Mouse (Mus musculus): ENCODE measurements around the gene Pknox1. TPM values are rescaled to one million over a fixed set of nuclear protein-coding genes. Genes with fewer than 3 reads are reported as not detected.

The Pknox1 gene
- polyA plus RNA-seq, 1 experiment, result 9.2 TPM

DNA sequence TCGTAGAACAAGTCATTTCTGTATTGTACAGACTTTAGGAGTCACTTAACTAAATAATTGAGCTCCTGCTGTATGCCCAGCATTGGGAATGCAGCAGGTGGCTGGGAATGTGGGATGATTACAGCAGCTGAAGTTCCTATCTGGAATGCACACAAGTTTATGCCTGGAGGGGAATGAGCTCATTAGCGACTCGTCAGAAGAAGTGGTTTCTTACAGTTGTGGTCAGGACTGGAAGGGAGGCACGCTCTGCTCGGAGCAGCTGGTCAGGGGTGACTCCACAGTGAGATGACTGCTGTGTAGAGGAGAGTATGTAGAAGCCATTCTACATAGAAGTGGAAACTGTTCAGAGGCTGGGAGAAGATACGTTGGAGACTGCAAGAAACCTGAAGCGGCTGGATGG is 10.1 kb downstream of the Pknox1 start:
- TF ChIP-seq GATA1 (IDR thresholded peaks at IDR 0.05; ENCODE audit: low read length), result no peak

DNA sequence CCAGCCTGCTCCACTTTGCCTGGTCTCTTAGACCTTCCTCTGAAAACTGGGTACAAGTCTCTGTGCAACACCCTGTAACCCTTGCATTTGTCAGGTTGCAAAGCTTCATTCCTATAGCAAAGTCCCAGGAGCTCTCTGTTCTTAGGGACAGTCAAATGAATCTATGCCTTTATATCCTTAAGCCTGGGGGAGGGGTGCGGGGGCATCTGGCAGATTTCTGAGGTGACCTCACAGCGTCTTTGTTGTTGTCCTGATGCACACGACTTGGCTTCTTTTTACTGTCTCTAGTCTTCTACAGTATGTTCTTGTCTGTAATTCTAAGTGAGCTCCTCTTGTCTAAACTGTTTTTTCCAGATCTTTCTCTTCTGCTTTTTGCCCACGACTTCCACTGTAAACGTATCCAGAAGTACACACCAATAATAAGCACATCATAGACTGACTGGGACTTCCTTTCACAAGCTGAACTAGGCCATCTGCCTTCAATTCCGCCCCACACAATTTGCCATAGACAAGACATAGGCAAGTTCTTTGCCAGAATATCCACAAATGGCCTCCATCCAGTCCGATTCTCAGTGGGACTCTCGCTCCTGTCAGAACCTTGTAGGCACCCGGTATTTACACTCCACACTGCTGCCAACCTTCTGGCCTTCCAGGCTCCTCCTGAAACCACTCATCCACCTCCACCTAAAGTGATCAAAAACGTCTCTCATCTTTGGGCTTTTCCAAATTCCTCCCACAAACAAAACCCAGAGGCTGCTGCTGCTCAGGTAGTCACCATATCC is 12.1 kb downstream of the Pknox1 start:
- TF ChIP-seq GATA1 (IDR thresholded peaks at IDR 0.05; ENCODE audit: low read length), result no peak

DNA sequence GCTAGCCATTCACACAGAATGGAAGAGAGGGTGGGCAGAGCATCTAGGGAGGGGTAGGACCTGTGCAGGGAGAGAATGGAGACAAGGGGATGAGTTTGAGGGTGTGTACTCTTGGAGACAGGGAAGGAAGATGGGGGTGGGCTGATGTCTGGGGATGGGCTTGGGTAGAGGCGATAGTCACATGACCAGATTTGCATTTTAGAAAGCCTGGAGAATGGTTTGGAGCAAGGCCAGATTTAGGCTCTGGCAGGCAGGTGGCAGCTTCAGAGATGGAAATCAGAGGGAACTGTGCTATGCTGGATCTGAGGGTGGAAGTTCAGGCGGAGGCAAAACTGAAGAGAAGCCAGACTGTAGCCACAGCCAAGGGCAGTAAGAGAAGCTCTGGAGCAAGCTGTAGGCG is 15.8 kb downstream of the Pknox1 start:
- no peak for TF ChIP-seq GATA1 (IDR thresholded peaks at IDR 0.05; ENCODE audit: low read length)

DNA sequence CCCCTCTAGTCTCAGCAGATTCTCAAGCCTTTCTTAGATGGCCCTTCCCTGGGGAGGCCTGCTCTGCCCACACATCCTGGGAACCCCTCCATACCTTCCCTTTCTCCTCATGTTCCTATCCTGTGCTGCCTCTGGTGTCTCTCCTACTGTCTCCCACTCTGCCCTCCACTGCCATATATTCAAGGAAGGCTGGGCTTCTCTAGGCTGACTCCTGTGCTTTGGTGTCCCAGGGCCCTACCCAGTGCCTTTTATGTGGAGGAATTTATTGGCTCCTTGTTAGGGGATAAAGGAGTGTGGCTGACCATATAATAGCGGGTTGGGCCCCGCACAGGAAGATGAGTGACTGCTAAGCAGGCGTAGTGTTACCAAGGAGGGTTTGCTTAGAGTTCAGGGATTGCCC is 18.7 kb downstream of the Pknox1 start:
- TF ChIP-seq GATA1 (IDR thresholded peaks at IDR 0.05; ENCODE audit: low read length), result no peak

DNA sequence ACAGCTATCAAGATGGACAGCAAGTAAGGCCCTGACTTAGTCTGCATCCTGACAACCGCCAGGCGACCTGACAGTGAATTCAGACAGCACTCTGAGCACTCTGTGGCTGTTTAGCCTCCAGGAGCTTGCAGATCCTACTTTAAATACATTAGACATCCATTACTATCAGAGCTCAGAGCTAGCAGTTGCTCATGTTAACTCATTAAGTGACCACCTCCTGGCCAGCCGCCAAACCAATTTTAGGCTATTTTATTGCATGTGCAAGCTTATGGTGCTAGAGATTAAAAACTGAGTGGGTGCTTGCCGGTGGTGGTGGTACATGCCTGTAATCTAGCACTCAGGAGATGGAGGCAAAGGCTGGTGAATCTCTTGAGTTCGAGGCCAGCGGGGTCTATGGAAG is 19.2 kb downstream of the Pknox1 start:
- TF ChIP-seq GATA1 (IDR thresholded peaks at IDR 0.05; ENCODE audit: low read length), result no peak

DNA sequence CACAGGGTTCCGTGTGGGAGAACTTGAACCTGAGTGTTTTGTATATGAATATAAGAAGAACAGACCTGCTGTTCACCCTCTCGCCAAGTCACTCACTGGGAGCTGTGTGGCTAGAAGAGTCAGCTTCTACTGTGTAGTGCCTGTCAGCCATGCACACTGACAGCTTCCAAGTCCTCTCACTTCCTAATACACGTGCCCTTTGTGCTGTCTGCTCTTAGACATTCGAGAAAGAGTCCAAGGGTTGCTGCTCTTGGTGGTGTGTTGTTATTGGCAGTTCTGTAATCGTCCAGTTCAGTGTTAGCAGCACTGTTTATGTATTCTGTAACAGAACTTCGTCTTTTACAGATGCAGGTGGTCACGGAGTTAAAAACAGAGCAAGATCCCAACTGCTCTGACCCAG is 23.6 kb downstream of the Pknox1 start:
- TF ChIP-seq GATA1 (IDR thresholded peaks at IDR 0.05; ENCODE audit: low read length), result no peak

DNA sequence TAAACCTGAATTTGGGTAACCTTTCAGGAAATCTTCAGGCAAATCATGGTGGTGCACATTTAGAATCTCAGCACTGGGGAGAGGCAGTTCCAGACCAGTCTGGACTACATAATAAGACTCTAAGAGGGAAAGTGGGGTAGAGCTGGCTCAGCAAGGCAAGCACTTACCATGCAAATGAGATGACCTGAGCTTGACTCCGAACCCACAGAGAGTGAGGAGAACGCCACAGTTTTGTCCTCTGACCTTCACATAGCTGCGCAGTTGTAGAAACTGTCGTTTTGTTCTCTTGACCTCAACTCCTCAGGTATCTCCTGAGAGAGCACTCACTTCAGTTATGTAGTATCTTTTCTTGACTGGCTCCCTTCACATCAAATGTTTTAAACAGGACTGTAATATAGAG is 24.2 kb downstream of the Pknox1 start:
- TF ChIP-seq GATA1 (IDR thresholded peaks at IDR 0.05; ENCODE audit: low read length), result no peak

DNA sequence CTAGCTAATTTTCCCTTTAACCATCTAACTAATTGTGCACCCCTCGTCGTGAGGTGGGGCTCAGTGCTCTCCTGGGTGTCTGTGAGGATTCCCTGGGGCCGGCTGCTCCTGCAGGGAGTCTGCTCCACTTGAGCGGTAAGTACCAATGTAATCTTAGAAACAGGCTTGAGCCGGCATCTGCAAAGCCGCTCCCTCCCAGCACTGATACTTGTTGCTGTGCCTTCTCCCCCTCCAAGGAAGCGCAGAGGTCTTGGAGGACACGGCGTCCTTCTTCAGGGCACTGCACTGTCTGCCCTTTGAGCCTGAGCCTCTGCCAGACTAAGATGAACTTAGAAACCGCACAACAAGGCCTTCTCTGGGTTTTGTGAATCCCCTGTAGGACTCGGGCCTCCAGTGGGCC is 26.3 kb downstream of the Pknox1 start:
- no peak for TF ChIP-seq GATA1 (IDR thresholded peaks at IDR 0.05; ENCODE audit: low read length)

DNA sequence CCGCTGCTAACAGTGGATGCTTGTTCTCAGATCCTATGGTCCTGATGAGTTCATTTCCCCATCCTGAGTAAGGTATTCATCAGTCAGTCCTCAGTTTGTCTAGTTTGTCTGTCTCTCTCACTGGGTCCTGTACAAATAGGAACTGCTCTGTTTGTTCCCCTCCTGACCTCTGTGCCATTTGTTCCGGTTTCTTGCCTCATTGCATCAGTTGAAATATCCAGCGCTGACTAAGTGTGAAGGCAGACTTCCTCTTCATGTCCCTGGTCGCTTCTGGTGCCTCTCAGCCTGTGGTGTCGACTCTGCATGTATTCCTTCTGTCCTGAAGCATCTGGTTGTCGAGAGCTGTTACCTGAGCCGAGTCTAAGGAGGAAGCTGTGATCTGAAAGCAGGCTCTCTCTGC is 30.1 kb downstream of the Pknox1 start:
- TF ChIP-seq GATA1 (IDR thresholded peaks at IDR 0.05; ENCODE audit: low read length), result no peak

DNA sequence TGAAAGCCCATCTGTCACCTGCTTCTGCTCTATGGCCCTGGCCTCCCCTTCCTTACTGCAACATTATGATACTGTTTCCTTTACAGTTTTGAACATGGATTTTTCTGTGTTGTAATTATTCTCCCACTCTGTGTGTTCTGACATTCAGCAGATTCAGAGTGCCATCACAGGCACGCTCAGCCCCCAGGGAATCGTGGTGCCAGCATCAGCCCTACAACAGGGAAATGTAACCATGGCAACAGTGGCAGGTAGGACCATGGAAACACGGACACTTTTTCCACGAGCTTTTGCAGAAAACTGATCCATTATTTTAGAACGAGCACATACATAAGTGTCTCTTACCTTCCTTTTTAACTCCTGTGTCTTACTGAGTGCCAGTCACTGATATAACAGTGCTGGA is 30.5 kb downstream of the Pknox1 start:
- no peak for TF ChIP-seq GATA1 (IDR thresholded peaks at IDR 0.05; ENCODE audit: low read length)

DNA sequence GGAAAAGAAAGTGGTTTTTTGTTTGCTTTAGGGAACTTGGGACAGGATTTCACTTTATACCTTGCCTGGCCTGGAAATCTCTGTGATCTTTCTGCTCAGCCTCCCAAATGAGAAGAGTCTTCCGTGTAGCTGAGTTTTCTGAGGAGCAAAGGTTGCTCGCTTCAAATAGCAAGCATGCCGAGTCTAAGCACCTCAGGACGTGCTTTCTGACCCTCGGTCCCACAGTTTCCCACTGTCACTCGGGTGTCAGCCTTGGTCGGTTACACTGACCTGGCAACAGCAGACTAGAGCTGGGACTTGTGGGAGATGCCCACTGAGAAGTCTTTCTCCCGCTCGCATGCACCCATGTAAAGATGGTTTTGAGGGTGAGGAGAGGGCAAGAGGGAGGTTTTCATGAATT is 33.4 kb downstream of the Pknox1 start:
- no peak for TF ChIP-seq GATA1 (IDR thresholded peaks at IDR 0.05; ENCODE audit: low read length)

DNA sequence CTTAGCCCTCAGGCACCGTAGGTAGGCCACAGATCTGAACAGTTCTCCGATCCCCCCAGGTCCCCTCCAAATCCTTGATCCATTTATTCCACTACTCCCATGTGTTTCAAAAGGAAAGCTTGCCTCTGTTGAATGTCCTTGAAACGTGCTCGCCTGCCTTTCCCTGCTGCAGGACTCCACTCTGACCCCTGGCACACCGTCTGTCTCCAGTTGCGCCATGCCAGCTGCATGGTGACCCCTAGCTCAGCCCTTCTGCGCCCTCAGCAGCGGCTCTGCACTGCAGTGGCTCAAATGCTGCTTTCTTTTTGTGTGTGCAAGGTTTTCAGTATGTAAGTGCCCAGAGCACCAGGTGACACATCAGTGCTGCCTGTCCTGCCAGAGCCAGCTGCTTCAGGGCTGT is 34.1 kb downstream of the Pknox1 start:
- TF ChIP-seq GATA1 (IDR thresholded peaks at IDR 0.05; ENCODE audit: low read length), result no peak

DNA sequence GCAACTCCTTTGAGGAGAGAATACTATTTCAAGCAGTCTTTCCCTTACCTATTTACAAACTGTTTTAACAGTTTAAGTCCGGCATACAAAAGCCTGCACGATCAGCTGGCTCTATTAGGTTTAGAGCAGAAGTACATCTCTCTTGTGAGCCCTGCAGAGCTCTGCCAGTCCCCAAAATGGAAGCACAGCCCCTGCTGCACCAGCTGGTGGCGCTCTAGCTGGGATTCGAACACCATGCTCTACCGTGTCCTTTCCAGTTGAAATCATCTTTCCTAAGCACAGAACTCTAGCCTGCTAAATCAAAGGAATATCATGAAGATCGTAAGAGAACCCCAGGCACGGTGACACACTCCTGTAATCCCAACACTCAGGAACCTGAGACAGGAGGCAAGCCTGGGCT is 41.9 kb downstream of the Pknox1 start:
- no peak for TF ChIP-seq GATA1 (IDR thresholded peaks at IDR 0.05; ENCODE audit: low read length)

DNA sequence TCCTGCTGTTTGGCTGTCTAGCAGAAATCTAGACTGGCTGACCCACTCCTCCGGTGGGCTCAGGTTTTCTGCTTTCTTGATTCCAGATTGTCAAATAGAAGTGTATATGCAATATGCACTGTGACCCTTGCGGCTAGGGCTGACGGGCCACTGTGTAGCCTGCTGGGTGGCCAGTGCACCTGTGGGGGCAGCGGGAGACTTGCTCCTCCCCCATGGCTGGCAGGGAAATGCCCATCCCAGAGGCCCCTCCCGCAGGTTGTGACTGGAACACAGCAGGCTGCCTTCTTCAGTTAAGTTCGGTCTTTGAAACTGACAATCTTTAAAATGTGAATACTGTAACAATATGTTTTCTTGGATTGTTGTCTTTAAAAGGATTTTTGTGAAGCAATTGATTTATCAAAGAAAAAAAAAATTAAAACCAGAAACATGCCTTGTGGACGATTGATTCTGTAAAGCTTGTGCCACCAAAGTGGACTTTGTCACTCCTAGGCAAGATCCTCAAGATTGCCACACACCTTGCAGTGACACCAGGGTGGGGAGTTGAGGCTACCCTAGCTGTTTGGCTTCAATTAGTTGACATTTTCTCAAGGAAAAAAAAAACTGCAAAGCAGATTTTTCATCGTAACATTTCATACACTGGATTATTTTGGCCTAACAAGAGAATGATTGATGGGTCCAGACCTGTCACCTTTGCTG is 42.9 kb downstream of the Pknox1 start:
- no peak for TF ChIP-seq GATA1 (IDR thresholded peaks at IDR 0.05; ENCODE audit: low read length)

DNA sequence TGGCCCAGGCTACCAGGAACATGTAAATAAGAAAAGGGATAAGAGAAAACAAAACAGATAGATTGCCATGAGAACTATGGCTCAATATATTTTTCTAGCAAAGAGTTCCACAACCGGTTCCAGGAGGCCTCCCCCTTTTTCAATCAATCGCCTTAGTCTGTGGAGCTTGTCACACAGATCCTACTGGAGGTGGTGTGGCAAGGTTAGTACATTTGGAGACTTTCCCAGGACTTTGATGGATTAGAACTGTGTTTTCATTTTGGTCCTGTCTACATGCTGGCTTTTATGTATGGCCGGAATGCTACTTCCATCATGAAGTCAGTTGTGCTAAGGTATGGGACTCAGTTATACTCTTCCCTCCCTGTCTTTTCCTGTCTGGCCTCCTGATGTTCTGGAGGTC is 45.4 kb downstream of the Pknox1 start:
- no peak for TF ChIP-seq GATA1 (IDR thresholded peaks at IDR 0.05; ENCODE audit: low read length)

DNA sequence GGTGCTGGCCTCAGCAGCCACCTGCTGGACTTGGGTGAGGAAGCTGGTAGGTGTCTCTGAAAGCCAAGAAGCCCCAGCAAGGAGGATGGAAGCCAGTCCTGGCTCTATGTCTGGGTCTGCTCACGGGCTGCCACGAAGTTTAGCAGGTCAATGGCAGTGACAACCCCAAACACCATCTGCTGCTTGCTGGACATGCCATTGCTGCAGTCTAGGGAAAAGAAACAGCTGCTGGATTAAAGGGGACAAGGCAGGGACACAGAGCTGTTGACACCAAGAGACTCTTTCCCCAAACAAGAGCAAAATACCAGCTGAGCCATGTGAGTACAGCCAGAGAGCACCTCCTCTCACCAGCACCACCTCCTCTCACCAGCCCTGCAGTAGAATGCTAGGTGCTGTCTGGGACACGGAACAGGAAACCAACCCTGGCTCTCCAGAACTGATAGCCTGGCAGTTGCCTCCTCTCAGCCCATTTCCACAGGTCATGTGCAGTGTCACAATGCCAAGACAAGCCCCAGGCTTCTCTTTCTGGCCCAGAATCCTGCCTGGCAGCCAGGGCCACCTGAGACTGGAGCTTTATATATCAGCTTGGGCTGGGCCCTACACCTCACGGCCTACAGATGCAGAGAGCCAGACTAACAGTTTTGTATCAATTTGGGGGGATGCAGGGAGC is 48.7 kb downstream of the Pknox1 start:
- no peak for TF ChIP-seq GATA1 (IDR thresholded peaks at IDR 0.05; ENCODE audit: low read length)

DNA sequence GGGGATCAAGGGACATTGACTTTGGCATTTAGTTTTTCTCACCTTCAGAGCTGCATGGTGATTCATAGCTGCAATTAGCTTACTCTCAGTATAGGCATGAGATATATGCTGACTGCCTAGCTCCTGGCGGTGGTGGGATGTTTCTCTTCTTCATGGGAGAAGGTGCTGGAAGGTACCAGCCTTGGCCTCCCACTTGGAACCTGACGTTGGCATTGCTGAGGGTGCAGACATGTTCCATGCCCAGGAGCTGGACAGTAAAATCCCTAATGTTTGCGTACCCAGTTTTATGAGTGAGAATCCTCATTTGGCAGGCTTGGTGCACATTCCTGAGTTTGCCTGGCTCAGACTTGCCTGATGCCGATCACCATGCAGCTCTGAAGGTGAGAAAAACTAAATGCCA is 58.6 kb downstream of the Pknox1 start:
- TF ChIP-seq GATA1 (IDR thresholded peaks at IDR 0.05; ENCODE audit: low read length), result no peak
